Mouse (Mus musculus) lung, postnatal 0 days (tissue): ENCODE data around the gene Dgcr8. TPM values are rescaled to one million over a fixed set of nuclear protein-coding genes. Genes with fewer than 3 reads are reported as not detected.

ENCODE experiments used
- ATAC-seq: fragments of 200-750 bp; cut with Nextera tagmentation; 2 replicates; pipeline ENCODE4 v1.8.0; 2017; ENCODE audit warnings: moderate library complexity
- DNase-seq: peaks from one replicate; pipeline ENCODE4 v3.0.0-alpha.2; 2016; ENCODE audit warnings: low spot score
- H3K27ac ChIP-seq: fragments of 300-500 bp; sonication (generic); 2 replicates; pipeline ENCODE4 v1.5.1; 2014; ENCODE audit warnings: antibody characterized with exemption, mild to moderate bottlenecking, low read length, mixed read lengths
- H3K27me3 ChIP-seq: fragments of 300-500 bp; sonication (generic); replicated peaks from 2 replicates; pipeline ENCODE4 v1.6.1; 2014; ENCODE audit warnings: low read length, mixed read lengths; ENCODE audit not compliant: insufficient read depth
- H3K36me3 ChIP-seq: fragments of 300-500 bp; sonication (generic); 2 replicates; pipeline ENCODE4 v1.6.1; 2014; ENCODE audit warnings: low read length, mixed read lengths; ENCODE audit not compliant: insufficient read depth
- H3K4me1 ChIP-seq: fragments of 300-500 bp; sonication (generic); 2 replicates; pipeline ENCODE4 v1.6.1; 2014; ENCODE audit warnings: antibody characterized with exemption, low read depth, low read length, mixed read lengths; ENCODE audit not compliant: insufficient read depth
- H3K4me2 ChIP-seq: fragments of 300-500 bp; sonication (generic); replicated peaks from 2 replicates; pipeline ENCODE4 v1.6.1; 2014; ENCODE audit warnings: low read depth, mild to moderate bottlenecking, low read length, moderate library complexity, mixed read lengths
- H3K4me3 ChIP-seq: fragments of 300-500 bp; sonication (generic); 2 replicates; pipeline ENCODE4 v1.5.1; 2014; ENCODE audit warnings: low read depth, low read length
- H3K9ac ChIP-seq: fragments of 300-500 bp; sonication (generic); replicated peaks from 2 replicates; pipeline ENCODE4 v1.6.1; 2014; ENCODE audit warnings: low read depth, mild to moderate bottlenecking
- H3K9me3 ChIP-seq: fragments of 300-500 bp; sonication (generic); 2 replicates; pipeline ENCODE4 v1.6.1; 2016; ENCODE audit warnings: low read length, mixed read lengths
- CTCF ChIP-seq: IDR thresholded peaks from 2 replicates; pipeline ENCODE4 v1.5.1; 2016; ENCODE audit warnings: antibody characterized with exemption, mild to moderate bottlenecking
- EP300 ChIP-seq: IDR thresholded peaks from 2 replicates; pipeline ENCODE4 v1.6.1; 2016; ENCODE audit warnings: antibody characterized with exemption, mild to moderate bottlenecking, control low read depth
- WGBS: fragments of 180-500 bp; shearing (Covaris S2); extraction: QIAGEN DNeasy Blood & Tissue Kit; methylation state at CpG from one replicate; pipeline ENCODE4 v1.1.7; 2014; 5-methylcytosine and 5-hydroxymethylcytosine counted together
- polyA plus RNA-seq: library from polyadenylated mRNA; unstranded; fragments of >200 nt; fragmentation: Nextera tagmentation; extraction: Ambion mirVana; gene quantifications from 2 replicates; pipeline ENCODE4 v1.2.1, GENCODE M21; 2015

Dgcr8 gene
- polyA plus RNA-seq, 1 experiment from 2014 or later: 13.3 TPM

- Histone ChIP-seq H3K36me3 (peaks cover 36% of the 10 kb centered on the region), H3K9ac (no peak overlapping the region), H3K4me2 (no peak overlapping the region), H3K9me3 (no peaks in the 10 kb centered on the region), H3K4me1 (no peaks in the 10 kb centered on the region), H3K27me3 (no peaks in the 10 kb centered on the region), H3K4me3 (no peak overlapping the region), H3K27ac (no peak overlapping the region)
- TF ChIP-seq CTCF: no peak
- DNase-seq: no peak
- 90% methylated on average over 10 of the region's 10 CpGs for WGBS
- ATAC-seq: no peak
These were observed 47.5 kb downstream of the Dgcr8 start for GRCm38 (mm10) chr16:18241581-18241980.

DNA sequence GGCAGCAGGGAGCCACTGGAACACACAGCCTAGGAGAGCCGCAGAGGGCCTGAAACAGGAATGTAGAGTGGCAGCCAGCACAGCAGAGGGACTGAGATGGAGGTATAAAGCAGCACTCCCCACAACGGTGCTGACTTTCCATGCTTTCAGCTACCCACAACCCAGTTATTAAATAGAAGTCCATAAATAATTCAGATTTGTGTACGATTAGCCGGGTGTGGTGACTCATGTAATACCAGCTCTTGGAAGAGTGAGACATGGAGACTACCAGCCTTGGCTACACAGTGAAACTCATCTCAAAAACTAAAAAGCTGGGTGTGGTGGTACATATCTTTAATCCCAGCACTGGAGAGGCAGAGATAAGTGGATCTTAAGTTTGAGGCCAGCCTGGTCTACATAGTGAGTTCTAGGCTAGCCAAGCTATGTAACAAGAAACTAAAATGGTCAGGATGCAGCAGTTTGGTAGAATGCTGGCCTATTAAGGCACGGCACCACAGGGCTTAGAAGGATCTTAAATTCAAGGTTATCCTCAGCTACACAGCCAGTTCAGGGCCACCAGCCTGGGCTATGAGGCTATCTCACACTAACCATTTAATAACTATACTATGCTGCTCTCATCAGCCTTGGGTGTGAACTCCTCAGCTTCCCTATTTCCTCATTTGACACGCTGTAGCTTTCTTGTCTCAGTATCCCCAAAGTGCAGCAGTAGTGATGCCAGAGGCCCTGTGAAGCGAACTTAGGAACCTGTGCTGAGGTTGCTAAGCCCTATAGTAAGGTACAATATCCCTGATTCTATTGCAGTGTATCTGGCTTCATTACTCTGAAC, 52.2 kb downstream of the Dgcr8 start:
- H3K9ac ChIP-seq: no peak overlapping the region
- no peak overlapping the region for H3K27ac ChIP-seq

DNA sequence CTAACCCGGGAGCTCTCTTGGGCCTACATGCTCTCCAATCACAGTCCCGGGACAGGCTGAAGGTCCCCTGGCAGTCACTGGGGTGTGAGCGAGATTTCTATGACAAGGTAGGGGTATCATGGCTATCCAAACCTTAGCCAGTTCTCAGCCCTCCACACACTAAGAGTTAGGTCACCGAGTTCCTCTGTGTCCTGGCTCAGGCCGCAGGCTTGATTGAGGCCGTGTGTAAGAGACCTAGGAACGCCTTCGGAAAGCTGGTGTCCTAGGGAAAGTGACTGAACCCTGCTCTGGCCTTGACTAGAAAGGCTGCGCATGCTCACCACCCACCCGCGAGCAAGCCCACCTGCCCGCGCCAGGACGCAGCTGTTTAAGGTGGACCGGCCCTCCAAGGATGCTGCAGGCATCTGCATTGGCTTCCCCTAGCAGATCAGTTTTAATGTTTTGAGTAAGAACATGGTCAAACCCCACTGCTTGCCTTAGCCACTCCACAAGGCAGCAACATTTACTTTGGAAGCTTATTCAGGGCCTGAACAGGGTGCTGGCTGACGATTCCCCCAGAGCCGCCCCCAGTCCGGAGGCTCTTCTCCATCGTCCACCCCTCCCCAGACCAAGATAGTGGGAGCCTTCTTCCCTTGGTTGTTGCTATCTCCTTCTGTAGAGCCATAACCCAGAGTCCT, 53.5 kb downstream of the Dgcr8 start:
- Histone ChIP-seq H3K27me3 (no peaks in the 10 kb centered on the region), H3K4me1 (peaks cover 12% of the 10 kb centered on the region; the same call in 1 of the 2 replicates), H3K9ac (peak overlapping the region; percentile 68), H3K36me3 (peaks cover 10% of the 10 kb centered on the region; the same call in 1 of the 2 replicates), H3K4me2 (peak overlapping the region; percentile 82), H3K4me3 (peak overlapping the region; percentile 86), H3K9me3 (no peaks in the 10 kb centered on the region), H3K27ac (peak overlapping the region; percentile 87)
- 4% methylated on average over 19 of the region's 19 CpGs for WGBS
- DNase-seq (peak; percentile 76), ATAC-seq (peak; percentile 71)
- TF ChIP-seq CTCF (no peak), EP300 (no peak)

More for the DNA sequence above, 52.2 kb downstream of the Dgcr8 start:
- Histone ChIP-seq H3K4me2 (no peak overlapping the region), H3K4me1 (peaks cover 12% of the 10 kb centered on the region; the same call in 1 of the 2 replicates), H3K4me3 (no peak overlapping the region), H3K27me3 (no peaks in the 10 kb centered on the region), H3K9me3 (no peaks in the 10 kb centered on the region), H3K36me3 (peaks cover 11% of the 10 kb centered on the region; the same call in 1 of the 2 replicates)
- ATAC-seq: no peak
- TF ChIP-seq EP300: no peak
- no peak for TF ChIP-seq CTCF
- 66% methylated on average over 7 of the region's 7 CpGs for WGBS
- DNase-seq: no peak

DNA sequence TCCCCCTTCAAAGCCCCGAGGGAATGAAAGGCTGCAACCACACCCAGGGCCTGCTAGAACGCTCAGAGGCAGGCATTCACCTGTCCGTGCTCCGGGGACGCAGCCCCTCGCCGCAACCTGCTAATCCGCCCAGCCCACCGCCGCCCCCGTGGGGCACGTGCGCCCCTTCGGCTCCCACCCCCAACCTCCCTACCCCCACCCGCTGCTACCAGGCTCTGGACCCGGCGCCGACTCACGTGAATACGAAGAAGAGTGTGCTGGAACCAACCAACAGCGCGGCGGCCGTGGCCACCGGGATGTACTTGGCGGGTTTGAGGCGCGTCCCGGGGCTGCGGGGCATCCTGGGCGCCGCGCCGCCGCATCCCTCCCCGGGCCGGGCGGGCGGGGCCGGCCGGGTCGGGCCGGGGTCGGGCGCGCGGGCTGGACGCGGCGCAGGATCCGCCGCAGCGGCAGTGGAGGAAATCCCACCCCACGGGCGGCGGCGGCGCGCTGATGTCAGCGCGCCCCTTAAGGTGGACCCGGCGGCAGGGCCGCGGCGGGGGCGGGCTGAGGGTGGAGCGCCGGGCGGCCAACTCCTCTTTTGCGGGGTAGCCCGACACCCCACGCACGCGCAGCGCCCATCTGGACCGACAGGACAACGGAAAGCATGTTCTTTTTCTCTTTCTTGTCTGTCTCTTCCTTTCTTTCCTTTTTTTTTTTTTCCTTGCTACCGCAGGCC, 54.2 kb downstream of the Dgcr8 start, which contains the start of gene Zdhhc8:
Gene Zdhhc8, minus strand, starts transcription at position 466 of the 718 bp plus-strand sequence.
- H3K4me1 ChIP-seq: peaks cover 15% of the 10 kb centered on the region; the same call in 1 of the 2 replicates
- DNase-seq (peak; percentile 84), ATAC-seq (peak; percentile 92)
- H3K27ac ChIP-seq: peak within 1 kb of the TSS; percentile 87
- WGBS: under 1% methylated on average over 44 of the region's 79 CpGs
- no peak for TF ChIP-seq EP300
- TF ChIP-seq CTCF: no peak
- H3K9ac ChIP-seq: peak within 1 kb of the TSS; percentile 68
- H3K27me3 ChIP-seq: no peaks in the 10 kb centered on the region
- H3K4me2 ChIP-seq: peak within 1 kb of the TSS; percentile 82
- peak within 1 kb of the TSS; percentile 86 for H3K4me3 ChIP-seq
- no peaks in the 10 kb centered on the region for H3K9me3 ChIP-seq
- 0 out of 2 replicates have a peak, but pooled peaks cover 4% of the 10 kb centered on the region for H3K36me3 ChIP-seq

DNA sequence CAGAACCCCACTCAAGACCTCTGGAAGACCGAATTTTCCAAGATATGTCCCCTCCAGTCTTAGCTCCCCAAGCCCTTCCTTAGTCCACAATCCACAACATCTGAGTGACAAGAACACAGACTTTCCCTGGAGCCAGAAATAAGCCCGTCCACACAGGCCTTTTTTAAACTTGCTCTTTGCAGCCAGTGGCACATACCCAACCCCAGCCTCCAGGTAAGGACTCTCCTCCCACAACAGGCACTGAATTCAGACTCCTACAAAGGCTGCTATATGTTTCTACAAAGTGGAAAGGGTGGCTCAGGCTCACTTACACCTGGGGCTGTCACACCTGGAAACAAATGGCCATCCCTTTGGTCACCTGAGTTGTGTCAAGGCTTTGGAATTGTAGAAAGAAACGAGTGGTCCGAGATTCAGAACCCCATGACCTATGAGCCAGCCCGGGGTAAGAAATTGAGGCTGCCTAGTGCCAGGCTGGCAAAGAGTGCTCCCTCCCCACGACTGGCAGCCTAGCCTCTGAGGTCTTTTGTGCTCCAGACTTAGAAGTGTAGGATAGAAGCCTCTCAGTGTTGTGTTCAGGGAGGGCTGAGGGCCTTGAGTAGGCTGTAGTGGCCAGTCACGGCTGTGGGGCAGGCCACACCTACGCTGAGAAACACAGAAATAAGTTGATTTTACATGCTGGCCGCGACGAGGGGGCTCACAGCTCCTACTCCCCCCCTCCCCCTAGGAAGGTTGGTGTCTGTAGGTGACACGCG, 55.0 kb downstream of the Dgcr8 start:
- peak; percentile 55 for DNase-seq
- H3K4me3 ChIP-seq: peak overlapping the region; percentile 86
- no peak for TF ChIP-seq EP300
- TF ChIP-seq CTCF: no peak
- 10% methylated on average over 13 of the region's 13 CpGs for WGBS
- peaks cover 18% of the 10 kb centered on the region; the same call in 1 of the 2 replicates for H3K4me1 ChIP-seq
- peak overlapping the region; percentile 68 for H3K9ac ChIP-seq
- H3K4me2 ChIP-seq: peak overlapping the region; percentile 82
- H3K27me3 ChIP-seq: no peaks in the 10 kb centered on the region
- peak; percentile 32 for ATAC-seq
- H3K27ac ChIP-seq: peak overlapping the region; percentile 87
- 0 out of 2 replicates have a peak, but pooled peaks cover 4% of the 10 kb centered on the region for H3K36me3 ChIP-seq
- H3K9me3 ChIP-seq: no peaks in the 10 kb centered on the region
